Mouse (Mus musculus) ovary, postnatal 14 days (tissue): ENCODE results near the gene Nfkbid.

Source experiments
- DNase-seq: peaks from one replicate; pipeline ENCODE4 v3.0.0; 2022; ENCODE audit warnings: low spot score

Nfkbid gene

GRCm38 (mm10) chr7:30429327-30429726 is 7.8 kb downstream of the Nfkbid start:
- no peak for DNase-seq

- no peak for DNase-seq
Observed at GRCm38 (mm10) chr7:30430191-30430590, 8.7 kb downstream of the Nfkbid start.

DNA sequence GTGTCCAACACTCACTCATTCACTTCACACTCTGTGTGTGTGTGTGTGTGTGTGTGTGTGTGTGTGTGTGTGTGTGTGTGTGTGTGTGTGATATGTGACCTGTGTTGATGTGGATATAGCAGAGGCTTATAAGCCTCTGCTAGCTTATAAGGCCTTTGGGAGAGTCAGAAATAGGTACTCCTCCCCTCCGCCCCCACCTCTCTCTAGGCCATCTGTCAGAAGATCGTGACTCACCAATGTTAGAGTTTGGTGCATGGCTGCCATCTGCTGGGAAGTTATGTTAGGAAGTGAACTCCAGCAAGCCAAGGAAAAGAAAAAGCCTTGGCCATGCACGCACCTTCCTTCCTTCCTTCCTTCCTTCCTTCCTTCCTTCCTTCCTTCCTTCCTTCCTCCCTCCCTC is 10.3 kb downstream of the Nfkbid start:
- DNase-seq, result no peak

GRCm38 (mm10) chr7:30434238-30434637 is 12.7 kb downstream of the Nfkbid start:
- DNase-seq, result peak; percentile 58

DNA sequence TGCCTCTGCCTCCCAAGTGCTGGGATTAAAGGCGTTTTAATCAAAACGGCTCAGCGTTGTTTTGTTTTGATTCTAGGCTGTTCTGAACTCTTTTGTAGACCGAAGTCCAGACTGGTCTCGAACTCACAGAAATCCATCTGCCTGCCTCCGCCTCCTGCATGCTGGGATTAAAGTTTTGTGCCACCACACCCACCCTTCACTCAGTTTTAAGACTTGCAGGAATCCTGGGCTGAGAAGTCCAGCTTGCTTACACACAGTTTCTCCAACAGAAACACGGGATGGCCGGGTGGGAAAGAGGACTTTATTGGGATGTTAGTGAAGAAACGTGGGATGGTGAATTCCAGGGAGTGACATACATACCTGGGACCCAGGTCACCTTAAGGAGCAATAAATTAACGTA is 13.2 kb downstream of the Nfkbid start:
- DNase-seq, result no peak

GRCm38 (mm10) chr7:30435156-30435555 is 13.6 kb downstream of the Nfkbid start:
- DNase-seq, result no peak

DNA sequence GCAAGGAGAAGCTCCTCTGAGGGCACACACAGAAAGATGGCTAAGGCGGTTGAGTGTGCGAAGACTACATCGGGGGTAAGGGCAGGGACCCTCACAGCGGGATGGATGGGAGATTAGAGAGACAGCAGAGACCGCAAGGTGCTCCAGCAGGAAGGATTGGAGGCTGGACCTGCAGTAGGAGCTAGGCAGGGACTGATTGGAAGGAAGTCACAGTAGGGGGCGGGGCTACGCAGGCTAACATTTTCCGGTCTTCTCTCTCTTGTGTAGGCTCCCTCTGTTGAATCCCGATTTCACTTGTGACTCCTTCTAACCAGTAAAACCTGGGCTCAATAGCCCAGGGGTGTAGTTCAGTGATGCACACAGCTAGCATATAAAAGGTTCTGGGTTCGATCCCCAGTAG is 15.3 kb downstream of the Nfkbid start:
- no peak for DNase-seq

DNA sequence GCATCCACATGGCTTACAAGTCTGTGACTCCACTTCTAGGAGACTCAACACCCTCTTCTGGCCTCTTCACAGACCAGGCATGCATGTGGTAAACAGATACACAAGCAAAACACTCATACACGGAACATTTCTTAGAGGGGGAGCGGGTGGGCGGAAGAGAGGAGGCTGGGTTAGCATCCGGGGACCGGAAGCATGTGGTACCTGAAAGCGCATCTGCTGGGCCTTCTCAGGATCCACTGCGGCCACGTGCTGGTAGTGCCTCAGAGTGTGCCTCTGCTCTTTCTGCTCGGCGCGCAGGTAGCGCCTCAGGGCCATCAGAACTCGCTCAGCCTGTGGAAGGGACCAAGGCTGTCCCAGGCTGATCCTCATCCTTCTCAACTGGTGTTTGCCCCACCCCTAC is 18.2 kb downstream of the Nfkbid start:
- no peak for DNase-seq

DNA sequence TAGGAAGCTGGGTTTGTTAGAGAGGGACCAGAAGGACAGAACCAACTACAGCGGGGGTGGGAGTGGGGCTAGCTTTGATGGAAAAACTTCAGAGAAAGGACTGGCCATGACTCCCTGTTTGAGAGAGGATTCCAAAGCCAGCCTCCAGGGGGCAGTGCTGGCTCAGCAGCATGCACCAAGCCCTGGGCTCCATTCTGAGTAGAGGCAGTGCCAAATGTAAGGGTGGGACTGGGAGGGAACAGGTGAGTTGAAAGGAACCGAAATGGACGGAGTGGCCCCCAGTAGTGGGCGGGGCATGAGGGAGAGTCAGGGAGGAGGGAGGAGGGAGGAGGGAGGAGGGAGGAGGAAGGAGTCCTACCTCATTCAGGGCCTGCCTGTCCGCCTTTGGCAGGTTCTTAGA is 19.2 kb downstream of the Nfkbid start:
- no peak for DNase-seq

DNA sequence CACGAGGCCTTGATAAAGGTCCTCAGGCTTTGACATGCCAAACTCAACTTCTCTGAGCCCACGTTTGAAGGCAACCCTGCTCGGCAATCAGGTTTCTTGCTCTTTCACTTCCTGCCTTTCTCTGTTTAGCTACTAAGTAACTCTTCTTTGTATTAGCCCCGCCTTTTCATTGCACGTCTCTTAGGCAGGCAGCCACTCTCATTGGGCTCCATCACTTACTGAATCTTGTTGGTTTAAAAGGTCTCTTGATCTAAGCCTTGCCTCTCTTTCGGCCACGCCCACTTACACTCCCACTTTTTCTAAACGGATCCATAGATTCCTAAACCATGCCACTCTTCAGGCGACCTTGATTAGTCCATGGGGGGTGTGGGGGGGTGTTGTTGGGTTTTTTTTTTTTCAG is 22.2 kb downstream of the Nfkbid start:
- no peak for DNase-seq

DNA sequence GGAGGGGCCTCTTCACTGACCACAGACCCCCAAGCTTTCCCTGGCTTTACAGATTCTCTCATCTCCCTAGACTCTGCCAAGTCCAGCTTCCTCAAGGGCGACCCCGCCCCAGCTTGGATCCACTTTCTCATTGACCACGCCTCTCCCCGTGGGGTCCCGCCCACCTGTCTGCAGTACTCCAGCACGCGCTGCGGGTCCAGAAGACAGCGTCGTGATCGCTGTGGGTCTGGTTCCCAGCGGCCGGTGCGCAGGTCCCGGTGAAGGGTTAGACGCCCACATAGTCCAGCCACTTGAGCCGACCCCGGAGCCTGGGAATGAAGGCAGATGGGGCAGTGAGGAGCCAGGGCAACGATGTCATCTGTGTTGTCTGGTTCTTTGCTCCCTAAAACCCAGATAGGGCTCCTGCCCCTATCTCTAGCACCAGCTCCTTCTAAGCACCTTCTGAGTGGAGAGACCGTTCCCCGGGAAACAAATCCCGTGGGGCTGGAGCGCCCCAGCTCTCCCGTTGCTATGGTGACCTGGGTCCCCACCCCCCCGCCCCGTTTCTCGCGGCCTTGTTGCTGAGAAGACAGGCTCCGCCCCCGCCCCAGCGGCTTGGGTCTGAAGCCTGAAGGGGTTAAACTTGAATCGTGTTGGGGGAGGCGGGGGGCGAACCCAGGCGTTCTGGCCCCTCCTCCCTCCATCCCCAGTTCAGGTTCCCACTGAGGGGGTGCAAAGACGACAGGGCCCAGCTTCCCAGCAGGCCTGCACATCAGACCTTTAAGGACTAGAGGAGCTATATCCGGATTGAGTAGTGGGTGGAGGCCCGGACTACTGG is 22.8 kb downstream of the Nfkbid start:
- DNase-seq, result no peak

DNA sequence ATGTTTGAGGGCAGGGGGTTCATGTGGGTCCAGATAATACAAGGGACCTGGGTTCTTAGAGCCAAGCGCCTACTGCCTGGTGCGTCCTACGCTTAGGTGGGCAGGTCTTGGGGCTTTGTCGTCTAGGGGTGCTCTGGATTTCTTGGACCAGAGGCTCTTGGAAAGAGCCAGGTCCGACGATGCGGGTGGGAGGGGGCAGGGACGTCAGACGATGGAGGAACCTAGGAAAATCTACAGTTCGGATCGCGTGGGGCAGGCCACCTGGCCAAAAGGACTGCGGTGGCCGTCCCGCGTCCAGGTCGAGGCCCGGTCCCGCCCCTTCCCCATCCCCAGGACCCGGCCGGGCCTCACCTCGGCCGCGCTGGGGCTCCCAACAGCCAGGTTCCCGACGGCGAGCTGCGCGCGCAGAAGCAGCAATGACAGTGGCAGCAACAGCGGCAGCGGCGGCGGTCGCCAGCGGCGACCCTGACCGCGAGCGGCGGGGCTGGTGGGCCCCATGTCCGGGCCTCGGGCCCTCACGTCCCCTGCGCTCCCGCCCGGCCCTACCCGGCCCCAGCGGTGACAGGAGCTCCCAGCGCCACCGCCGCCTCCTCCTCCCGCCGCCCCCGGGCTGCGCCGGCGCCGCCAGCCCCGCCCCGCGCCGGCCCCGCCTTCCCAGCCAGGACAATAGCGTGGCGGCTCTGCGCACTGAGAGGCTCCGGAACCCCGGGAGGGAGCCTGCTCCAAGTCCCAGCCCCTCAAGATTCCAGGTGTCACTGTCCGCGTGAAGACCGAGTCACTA is 23.6 kb downstream of the Nfkbid start, which contains the start of gene Aplp1:
Gene Aplp1 (minus strand): TSS at position 565 of the 781 bp plus-strand sequence.
- DNase-seq, result peak; percentile 22

GRCm38 (mm10) chr7:30450241-30450640 is 28.7 kb downstream of the Nfkbid start:
- no peak for DNase-seq

GRCm38 (mm10) chr7:30453327-30453726 is 31.8 kb downstream of the Nfkbid start:
- DNase-seq, result no peak

- DNase-seq, result no peak
Observed at GRCm38 (mm10) chr7:30453766-30454165, 32.2 kb downstream of the Nfkbid start.

- DNase-seq, result no peak
Observed at GRCm38 (mm10) chr7:30454259-30454658, 32.7 kb downstream of the Nfkbid start.

DNA sequence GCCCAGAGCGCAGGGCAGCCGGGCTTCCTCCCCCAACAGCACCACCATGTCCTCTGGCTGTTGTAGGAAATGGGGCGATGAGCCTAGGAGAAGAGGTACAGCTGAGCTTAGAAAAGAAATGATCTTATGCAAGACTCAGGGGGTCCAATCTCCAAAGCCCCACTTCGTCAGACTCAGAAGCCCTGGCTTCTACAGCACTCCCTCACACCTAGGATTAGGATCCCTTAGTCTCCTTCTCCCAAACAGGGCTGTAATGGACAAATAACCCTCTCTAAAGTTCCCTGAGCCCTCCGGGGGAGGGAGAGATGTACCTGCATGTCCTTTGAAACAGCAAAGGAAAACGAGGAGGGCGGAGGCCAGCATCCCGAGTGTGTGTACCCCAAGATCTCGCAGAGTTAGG is 35.0 kb downstream of the Nfkbid start:
- DNase-seq, result no peak

DNA sequence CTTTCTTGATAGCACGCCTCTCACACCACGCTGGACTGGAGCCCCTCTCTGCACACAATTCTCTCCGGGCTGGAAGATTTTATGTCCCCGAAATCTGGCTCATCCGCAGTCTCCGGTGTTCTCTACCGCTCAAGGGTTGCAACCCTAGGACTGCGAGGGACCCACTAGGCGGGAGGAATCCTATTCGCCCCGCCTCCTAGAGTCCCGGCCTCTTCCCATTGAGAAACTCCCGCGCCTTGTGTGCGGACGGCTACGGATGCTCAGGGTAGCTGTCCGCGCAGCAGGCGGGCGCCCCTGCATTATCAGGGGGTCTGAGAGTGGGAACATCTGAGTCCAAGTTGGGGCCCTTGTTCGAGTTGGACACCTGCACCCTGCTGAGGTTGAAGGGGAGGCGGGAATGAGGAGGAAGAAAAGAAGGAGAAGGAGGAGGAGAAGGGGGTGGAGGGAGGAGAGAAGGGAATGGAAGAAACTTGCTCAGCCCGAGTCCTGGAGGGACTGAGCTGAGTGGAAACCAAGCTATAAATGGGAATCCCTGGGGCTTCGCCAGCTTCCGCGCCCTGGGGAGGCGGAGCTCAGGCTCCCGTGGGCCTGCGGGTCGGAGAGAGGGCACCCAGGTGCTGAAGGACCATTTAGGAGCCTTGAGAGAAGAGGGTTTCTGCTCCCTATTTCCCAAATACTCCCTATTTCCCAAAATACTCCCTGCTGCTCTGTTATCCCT is 35.5 kb downstream of the Nfkbid start:
- DNase-seq, result no peak

DNA sequence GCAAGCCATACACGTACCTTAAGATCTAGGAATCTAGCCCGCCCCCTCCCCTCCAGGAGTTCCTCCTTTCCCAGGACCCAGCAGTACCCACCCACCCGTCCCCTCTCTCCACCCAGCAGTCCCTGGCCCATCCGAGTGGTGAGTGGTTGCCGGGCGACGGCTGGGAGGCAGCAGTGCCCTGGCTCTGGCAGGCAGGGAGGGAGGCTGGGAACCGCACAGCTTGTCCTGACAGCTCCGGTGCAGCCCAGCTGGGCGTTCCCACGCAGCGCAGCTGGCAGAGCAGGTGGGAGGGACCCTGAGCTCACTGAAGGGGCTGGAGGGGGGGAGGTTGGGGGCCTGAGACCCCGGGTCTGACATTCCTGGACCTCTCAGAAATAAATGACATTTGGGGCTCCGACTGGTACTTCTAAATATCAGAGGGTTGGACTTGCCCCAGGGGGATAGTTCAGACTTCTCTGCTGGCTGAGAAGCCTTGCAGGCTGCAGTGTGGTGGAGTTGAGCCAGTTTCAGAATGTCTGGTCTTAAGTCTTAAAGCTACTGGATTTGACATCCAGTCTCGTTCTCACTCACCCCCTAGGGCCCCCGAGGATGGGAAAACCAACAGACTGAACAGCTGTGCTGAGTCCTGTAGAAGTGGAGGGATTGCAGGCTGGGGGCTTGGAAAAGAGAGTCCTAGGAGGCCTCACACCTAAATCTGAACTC is 36.2 kb downstream of the Nfkbid start, which contains the start of the genes Kirrel2 and Nphs1:
Gene Kirrel2 (minus strand): TSS at position 62 of the 702 bp plus-strand sequence.
Gene Nphs1 (plus strand): TSS at position 687 of the 702 bp plus-strand sequence.
- DNase-seq, result no peak

GRCm38 (mm10) chr7:30459484-30459883 is 38.0 kb downstream of the Nfkbid start:
- no peak for DNase-seq

DNA sequence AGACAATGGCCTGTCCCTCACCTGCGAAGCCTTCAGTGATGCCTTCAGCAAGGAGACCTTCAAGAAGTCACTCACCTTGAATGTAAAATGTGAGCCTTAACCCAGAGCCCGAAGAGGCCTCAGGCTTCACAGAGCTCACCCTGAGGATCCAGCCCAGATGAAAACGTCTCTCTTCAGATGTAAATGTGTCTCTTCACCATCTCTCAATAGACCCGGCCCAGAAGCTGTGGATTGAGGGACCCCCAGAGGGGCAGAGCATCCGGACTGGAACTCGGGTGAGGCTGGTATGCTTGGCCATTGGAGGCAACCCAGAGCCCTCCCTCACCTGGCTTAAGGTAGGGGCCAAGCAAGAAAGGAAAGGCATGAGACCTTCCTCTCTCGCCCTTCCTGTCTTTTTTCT is 42.0 kb downstream of the Nfkbid start:
- no peak for DNase-seq

DNA sequence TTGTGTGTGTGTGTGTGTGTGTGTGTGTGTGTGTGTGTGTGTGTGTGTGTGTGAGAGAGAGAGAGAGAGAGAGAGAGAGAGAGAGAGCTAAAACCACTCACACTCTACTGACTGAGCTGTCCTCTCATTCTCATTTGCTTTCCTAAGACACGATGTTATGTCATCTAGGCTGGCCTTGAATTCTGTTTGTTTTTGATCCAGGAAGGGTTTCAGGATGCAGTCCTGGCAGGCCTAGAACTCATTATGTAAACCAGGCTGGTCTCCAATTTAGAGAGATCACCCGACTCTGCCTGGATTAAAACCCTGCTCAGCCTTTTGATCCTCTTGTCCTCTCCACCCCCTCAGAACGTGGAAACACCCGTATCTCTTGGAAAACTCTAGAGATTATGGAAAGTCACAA is 42.5 kb downstream of the Nfkbid start:
- DNase-seq, result no peak
